Mouse (Mus musculus) intestine, embryonic 16.5 days (tissue): ENCODE measurements around the gene Eloa. TPM values are rescaled to one million over a fixed set of nuclear protein-coding genes. Genes with fewer than 3 reads are reported as not detected.

ENCODE experiments used
- ATAC-seq: fragments of 200-750 bp; cut with Nextera tagmentation; 2 replicates; pipeline ENCODE4 v1.8.0; 2017; ENCODE audit warnings: moderate TSS enrichment, moderate library complexity
- H3K27ac ChIP-seq: fragments of 300-500 bp; sonication (generic); 2 replicates; pipeline ENCODE4 v1.5.1; 2014; ENCODE audit warnings: mild to moderate bottlenecking, low read length
- H3K27me3 ChIP-seq: fragments of 300-500 bp; sonication (generic); replicated peaks from 2 replicates; pipeline ENCODE4 v1.6.1; 2014; ENCODE audit warnings: low read length, control low read depth, mixed read lengths; ENCODE audit not compliant: control insufficient read depth, insufficient read depth
- H3K36me3 ChIP-seq: fragments of 300-500 bp; sonication (generic); 2 replicates; pipeline ENCODE4 v1.6.1; 2014; ENCODE audit warnings: low read length, control low read depth; ENCODE audit not compliant: control insufficient read depth, insufficient read depth
- H3K4me1 ChIP-seq: fragments of 300-500 bp; sonication (generic); 2 replicates; pipeline ENCODE4 v1.6.1; 2014; ENCODE audit warnings: low read length, control low read depth, mixed read lengths; ENCODE audit not compliant: control insufficient read depth, insufficient read depth
- H3K4me2 ChIP-seq: fragments of 300-500 bp; sonication (generic); 2 replicates; pipeline ENCODE4 v1.6.1; 2014; ENCODE audit warnings: low read depth, low read length, control low read depth
- H3K4me3 ChIP-seq: fragments of 300-500 bp; sonication (generic); 2 replicates; pipeline ENCODE4 v1.5.1; 2014; ENCODE audit warnings: mild to moderate bottlenecking, low read length
- H3K9ac ChIP-seq: fragments of 300-500 bp; sonication (generic); 2 replicates; pipeline ENCODE4 v1.6.1; 2014; ENCODE audit warnings: low read depth, low read length
- H3K9me3 ChIP-seq: fragments of 300-500 bp; sonication (generic); 2 replicates; pipeline ENCODE4 v1.6.1; 2016; ENCODE audit warnings: low read length, control low read depth; ENCODE audit not compliant: control insufficient read depth
- WGBS: fragments of 180-500 bp; shearing (Covaris S2); extraction: QIAGEN DNeasy Blood & Tissue Kit; methylation state at CpG from one replicate; pipeline ENCODE4 v1.1.7; 2014; 5-methylcytosine and 5-hydroxymethylcytosine counted together
- polyA plus RNA-seq: library from polyadenylated mRNA; unstranded; fragments of >200 nt; fragmentation: Nextera tagmentation; extraction: Ambion mirVana; gene quantifications from 2 replicates; pipeline ENCODE4 v1.2.1, GENCODE M21; 2015

The Eloa gene
- polyA plus RNA-seq, 1 experiment from 2014 or later, result 34.8 TPM

GRCm38 (mm10) chr4:135965113-135965512 lies 56.5 kb downstream of the Eloa start:
- Histone ChIP-seq H3K4me1 (peaks cover 18% of the 10 kb centered on the region), H3K27me3 (no peaks in the 10 kb centered on the region), H3K4me2 (peak overlapping the region; percentile 88; the same call in 1 of the 2 replicates), H3K36me3 (peaks cover 25% of the 10 kb centered on the region), H3K9me3 (no peaks in the 10 kb centered on the region), H3K9ac (peak overlapping the region; percentile 87), H3K27ac (peak overlapping the region; percentile 90), H3K4me3 (no peak overlapping the region)
- 77% methylated on average over 9 of the region's 9 CpGs for WGBS
- no peak for ATAC-seq

- peak overlapping the region; percentile 87 for H3K9ac ChIP-seq
- WGBS, result 4% methylated on average over 12 of the region's 12 CpGs
- no peaks in the 10 kb centered on the region for H3K9me3 ChIP-seq
- peaks cover 24% of the 10 kb centered on the region for H3K36me3 ChIP-seq
- H3K4me3 ChIP-seq, result peak overlapping the region; percentile 81
- H3K27me3 ChIP-seq, result no peaks in the 10 kb centered on the region
- peaks cover 18% of the 10 kb centered on the region for H3K4me1 ChIP-seq
- peak; percentile 67 for ATAC-seq
- H3K27ac ChIP-seq, result peak overlapping the region; percentile 90
- peak overlapping the region; percentile 88 for H3K4me2 ChIP-seq
These were observed 57.1 kb downstream of the Eloa start for GRCm38 (mm10) chr4:135964426-135964825.

GRCm38 (mm10) chr4:135963457-135964193 lies 57.9 kb downstream of the Eloa start, which contains the start of gene Gale:
TSS of gene Gale (plus strand) at chr4:135963727.
- H3K27me3 ChIP-seq, result no peaks in the 10 kb centered on the region
- peaks cover 23% of the 10 kb centered on the region for H3K4me1 ChIP-seq
- peak; percentile 90 for ATAC-seq
- H3K36me3 ChIP-seq, result peaks cover 17% of the 10 kb centered on the region
- WGBS, result 0% methylated on average over 56 of the region's 56 CpGs
- peak within 1 kb of the TSS; percentile 90 for H3K27ac ChIP-seq
- H3K9me3 ChIP-seq, result no peaks in the 10 kb centered on the region
- peak within 1 kb of the TSS; percentile 89 for H3K9ac ChIP-seq
- H3K4me2 ChIP-seq, result peak within 1 kb of the TSS; percentile 88
- peak within 1 kb of the TSS; percentile 81 for H3K4me3 ChIP-seq

GRCm38 (mm10) chr4:135962946-135963345 lies 58.6 kb downstream of the Eloa start:
- Histone ChIP-seq H3K4me1 (peaks cover 24% of the 10 kb centered on the region), H3K9me3 (no peaks in the 10 kb centered on the region), H3K4me3 (peak overlapping the region; percentile 81), H3K27ac (peak overlapping the region; percentile 89), H3K9ac (peak overlapping the region; percentile 89), H3K4me2 (peak overlapping the region; percentile 81), H3K36me3 (peaks cover 10% of the 10 kb centered on the region), H3K27me3 (no peaks in the 10 kb centered on the region)
- 6% methylated on average over 15 of the region's 15 CpGs for WGBS
- ATAC-seq, result peak; percentile 5; the same call in 1 of the 2 replicates

GRCm38 (mm10) chr4:135962198-135962597 lies 59.4 kb downstream of the Eloa start:
- H3K9ac ChIP-seq, result 0 out of 2 replicates have a peak overlapping the region, but pooled peaks have one; percentile 89
- ATAC-seq, result no peak
- H3K27ac ChIP-seq, result no peak overlapping the region
- no peaks in the 10 kb centered on the region for H3K27me3 ChIP-seq
- WGBS, result 89% methylated on average over 7 of the region's 7 CpGs
- H3K36me3 ChIP-seq, result peaks cover 8% of the 10 kb centered on the region
- H3K9me3 ChIP-seq, result no peaks in the 10 kb centered on the region
- no peak overlapping the region; the same call in 1 of the 2 replicates for H3K4me2 ChIP-seq
- H3K4me1 ChIP-seq, result peaks cover 24% of the 10 kb centered on the region
- H3K4me3 ChIP-seq, result no peak overlapping the region

- no peak for ATAC-seq
- WGBS, result 88% methylated on average over 5 of the region's 5 CpGs
- H3K27me3 ChIP-seq, result no peaks in the 10 kb centered on the region
- no peak overlapping the region for H3K27ac ChIP-seq
- H3K9me3 ChIP-seq, result no peaks in the 10 kb centered on the region
- H3K9ac ChIP-seq, result no peak overlapping the region
- H3K36me3 ChIP-seq, result peaks cover 5% of the 10 kb centered on the region
- H3K4me1 ChIP-seq, result peaks cover 24% of the 10 kb centered on the region
- no peak overlapping the region for H3K4me2 ChIP-seq
- no peak overlapping the region for H3K4me3 ChIP-seq
These were observed 59.9 kb downstream of the Eloa start for GRCm38 (mm10) chr4:135961709-135962108.

GRCm38 (mm10) chr4:135960717-135961116 lies 60.8 kb downstream of the Eloa start:
- Histone ChIP-seq H3K4me3 (no peak overlapping the region), H3K9me3 (no peaks in the 10 kb centered on the region), H3K9ac (no peak overlapping the region), H3K27ac (no peak overlapping the region), H3K4me1 (peaks cover 24% of the 10 kb centered on the region), H3K36me3 (peaks cover 7% of the 10 kb centered on the region), H3K4me2 (no peak overlapping the region), H3K27me3 (no peaks in the 10 kb centered on the region)
- no peak for ATAC-seq
- 27% methylated on average over 5 of the region's 5 CpGs for WGBS

GRCm38 (mm10) chr4:135958354-135958753 lies 63.2 kb downstream of the Eloa start:
- Histone ChIP-seq H3K27ac (peak overlapping the region; percentile 85), H3K4me2 (peak overlapping the region; percentile 45), H3K4me1 (peaks cover 9% of the 10 kb centered on the region), H3K27me3 (no peaks in the 10 kb centered on the region), H3K9ac (peak overlapping the region; percentile 55), H3K9me3 (no peaks in the 10 kb centered on the region), H3K36me3 (peaks cover 11% of the 10 kb centered on the region), H3K4me3 (peak overlapping the region; percentile 25)
- ATAC-seq, result peak; percentile 77
- 47% methylated on average over 8 of the region's 8 CpGs for WGBS

- ATAC-seq, result no peak
- peaks cover 3% of the 10 kb centered on the region; the same call in 1 of the 2 replicates for H3K9me3 ChIP-seq
- H3K9ac ChIP-seq, result no peak overlapping the region
- no peak overlapping the region for H3K4me3 ChIP-seq
- peaks cover 5% of the 10 kb centered on the region; the same call in 1 of the 2 replicates for H3K4me1 ChIP-seq
- H3K27me3 ChIP-seq, result no peaks in the 10 kb centered on the region
- H3K4me2 ChIP-seq, result no peak overlapping the region
- 87% methylated on average over 9 of the region's 9 CpGs for WGBS
- H3K27ac ChIP-seq, result no peak overlapping the region
- H3K36me3 ChIP-seq, result peaks cover 22% of the 10 kb centered on the region
These were observed 65.7 kb downstream of the Eloa start for GRCm38 (mm10) chr4:135955886-135956285.
